Mouse (Mus musculus) spleen, adult 18-20 months (tissue): Measurements from ENCODE around the gene Frem1.

Experiments
- DNase-seq, 2 experiments: peaks; one replicate each; pipeline ENCODE4 v3.0.0; 2022; ENCODE audit warnings: mixed read lengths in 2 of 2

Gene Frem1

DNA sequence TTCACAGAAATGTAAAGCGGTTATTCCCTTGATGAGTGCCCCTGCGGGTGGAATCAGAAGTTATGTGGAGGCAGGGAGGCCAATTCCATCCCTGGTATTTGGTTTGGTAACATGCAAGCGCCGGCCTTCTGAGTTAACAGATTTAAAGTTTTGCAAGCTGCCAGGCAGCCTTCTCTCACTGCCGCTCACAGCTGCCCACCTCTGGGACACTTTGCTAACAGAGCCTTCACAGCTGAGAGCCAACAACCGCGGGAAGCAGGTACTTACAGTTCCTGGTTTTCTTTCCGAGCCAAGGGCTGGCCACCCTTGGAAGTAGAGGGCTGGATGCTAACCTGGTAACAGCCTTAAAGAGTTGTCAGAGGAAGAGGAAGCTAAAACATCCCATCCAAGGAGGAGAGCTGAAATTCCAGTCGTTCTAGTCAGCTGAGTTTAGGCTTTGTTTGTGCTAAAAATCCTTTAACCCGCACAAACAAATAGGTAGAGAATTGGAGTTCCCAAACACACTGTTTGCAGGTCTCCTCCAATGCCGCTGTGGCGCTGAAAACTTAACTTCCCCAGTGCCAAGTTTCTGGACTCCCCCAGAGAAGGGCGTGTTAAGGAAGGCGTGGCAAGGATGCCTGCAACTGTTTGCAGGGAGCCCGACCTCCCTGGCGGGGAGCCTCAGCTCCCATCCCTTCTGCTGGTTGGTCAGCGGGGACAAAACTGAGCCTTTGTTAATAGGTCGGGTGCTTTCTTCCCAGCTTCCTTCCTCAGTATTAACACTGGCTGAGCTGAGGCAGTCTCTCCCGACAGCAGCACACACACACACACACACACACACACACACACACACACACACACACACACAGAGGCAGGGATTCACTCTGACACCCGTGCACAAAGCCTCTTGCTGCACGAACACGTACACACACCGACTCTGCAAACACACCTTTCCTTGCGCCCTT lies at the start of gene Frem1:
Gene Frem1, minus strand, starts transcription at position 706 of the 944 bp plus-strand sequence.
- peak in 1 of 2 experiments; percentile 6 for DNase-seq

DNA sequence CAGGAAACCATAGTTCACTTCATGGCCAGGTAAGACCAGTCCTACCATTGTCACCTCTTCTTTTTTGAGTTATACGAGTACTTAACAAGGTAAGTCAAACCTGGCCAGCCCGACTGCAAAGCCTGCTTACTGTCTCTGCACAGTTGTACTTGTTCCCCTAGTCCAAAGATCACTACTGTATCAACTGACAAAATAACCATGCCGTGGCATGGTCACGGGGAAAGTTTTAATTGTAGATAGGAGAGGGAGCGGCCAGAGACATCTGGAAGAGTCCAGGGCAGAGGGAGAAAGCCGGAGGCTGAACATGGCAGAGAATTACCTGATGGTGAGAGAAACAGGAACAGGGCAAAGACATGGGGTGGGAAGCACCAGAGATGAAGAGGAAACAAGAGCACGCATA lies 46.9 kb upstream of the Frem1 start:
- DNase-seq: no peak

DNA sequence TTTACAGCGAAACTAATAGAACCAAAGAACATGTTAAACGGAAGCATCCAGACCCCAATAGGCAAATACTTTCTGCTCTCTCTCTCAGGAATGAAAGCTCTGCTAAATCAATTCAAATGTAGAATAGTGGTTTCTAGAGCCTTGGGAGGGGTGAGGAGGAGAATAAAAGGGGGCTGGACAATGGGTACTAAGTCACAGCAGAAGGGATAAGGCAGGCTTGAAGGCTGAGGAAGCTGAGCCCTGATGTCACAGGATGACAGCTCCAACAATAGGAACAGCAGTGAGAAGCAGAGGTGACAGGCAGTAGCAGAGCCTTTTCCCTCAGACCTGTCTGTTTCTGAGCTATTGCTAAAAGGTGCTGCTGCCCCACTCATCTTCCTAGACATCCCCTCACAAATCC lies 41.8 kb upstream of the Frem1 start:
- DNase-seq: no peak

DNA sequence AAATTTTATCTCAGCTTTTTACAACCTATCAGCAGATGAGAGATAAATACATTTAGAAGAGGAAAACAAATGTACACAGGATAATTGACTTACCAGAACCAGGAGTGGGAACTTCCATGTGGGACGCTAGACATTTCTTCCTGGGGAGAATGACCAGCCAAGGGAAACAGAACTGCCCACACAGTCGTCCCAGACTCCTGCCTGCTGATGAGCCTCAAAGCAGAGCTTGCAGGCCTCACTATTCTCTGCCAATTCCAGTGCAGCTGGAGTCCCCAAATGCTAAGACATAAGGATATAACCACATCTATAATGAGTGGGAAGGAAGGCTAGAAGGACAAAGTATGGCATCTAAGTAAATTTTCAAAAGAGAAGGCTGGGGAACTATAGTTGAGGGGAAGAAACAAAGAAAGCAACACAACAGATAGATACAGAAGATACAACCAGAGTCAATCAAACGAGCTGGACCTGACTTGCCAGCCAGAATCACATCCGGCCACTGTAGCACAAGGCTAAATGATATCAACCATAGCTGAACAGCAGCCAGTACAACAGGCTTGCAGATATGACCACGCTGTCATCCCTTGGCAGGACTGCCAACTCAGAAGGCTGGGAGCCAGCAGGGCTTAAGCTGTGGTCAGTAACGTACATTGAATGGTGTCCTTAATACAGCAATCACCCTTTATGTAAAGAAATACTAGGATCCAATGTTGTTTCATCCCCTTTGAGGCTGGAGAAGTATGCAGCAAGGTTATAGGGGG lies 38.7 kb upstream of the Frem1 start:
- DNase-seq: no peak

DNA sequence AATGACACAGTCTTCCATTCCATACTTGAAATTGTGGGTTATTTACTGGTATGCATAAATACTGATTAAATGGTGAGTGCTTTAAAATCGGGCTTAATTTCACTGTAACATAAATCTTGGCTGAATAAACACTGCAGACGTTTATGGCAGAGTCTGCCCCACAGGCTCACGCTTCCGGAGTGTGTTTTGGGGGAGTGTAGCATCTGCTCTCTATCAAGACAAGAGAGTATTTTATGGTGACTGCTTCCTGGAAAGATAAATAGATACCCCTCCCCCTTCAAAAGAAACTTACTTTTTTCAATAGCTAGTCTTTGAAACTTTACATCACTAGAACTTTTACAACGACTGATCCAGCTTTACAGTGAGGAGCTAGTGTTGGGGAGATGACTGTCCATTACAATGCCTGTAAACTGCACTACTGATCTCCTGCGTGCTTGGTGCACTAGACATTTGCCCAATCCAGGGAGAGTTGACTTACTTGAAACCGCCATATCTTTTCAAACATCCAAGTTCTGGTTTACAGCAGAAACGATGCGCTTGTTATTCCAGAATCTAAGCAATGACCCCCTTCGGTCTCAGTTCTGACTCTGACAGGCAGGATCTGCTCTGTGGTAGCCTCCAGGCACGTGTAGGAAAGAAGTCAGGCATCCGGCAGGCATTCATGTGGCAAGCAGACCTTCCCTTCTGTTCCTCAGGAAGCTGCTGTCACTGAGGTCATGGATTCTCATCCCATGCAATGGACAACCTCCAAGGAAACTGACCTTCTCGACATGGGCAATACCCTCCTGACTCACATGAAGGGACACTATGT lies 28.4 kb upstream of the Frem1 start:
- no peak for DNase-seq

DNA sequence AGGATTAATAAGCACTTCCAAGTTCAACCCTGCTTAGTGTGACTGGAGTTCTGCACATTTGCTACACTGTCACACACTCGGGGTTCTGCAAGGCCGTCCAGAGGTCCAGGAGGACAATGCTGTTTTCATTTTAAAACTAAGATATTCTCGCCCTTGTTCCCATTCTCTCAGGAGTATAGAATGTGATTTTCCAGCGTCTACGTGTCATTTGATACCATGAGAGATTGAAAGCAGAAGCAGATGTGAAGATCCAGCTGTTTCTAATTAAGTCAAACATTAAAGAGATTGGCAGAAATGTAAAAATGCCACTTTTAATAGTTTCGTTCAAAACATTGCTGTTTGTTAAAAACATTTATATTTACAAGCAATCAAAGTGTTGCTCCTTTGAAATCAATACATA lies 12.1 kb upstream of the Frem1 start:
- no peak for DNase-seq

DNA sequence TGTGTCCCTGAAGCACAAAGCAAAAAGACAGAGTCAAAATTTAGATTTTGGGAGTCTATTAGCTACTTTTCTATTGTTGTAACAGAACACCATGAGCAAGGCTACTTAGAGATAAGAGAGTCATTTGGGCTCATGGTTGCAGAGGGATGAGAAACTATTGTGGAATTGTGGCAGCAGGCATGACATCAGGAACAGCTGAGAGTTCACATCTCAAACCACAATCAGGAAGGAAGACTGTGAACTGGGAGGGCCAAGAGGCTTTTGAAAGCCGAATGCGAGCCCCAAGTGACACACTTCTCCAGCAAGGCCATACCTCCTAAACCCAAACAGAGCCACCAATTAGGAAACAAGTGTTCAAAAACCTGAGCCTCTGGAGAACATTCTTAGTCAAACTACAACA lies 9.4 kb upstream of the Frem1 start:
- no peak for DNase-seq

DNA sequence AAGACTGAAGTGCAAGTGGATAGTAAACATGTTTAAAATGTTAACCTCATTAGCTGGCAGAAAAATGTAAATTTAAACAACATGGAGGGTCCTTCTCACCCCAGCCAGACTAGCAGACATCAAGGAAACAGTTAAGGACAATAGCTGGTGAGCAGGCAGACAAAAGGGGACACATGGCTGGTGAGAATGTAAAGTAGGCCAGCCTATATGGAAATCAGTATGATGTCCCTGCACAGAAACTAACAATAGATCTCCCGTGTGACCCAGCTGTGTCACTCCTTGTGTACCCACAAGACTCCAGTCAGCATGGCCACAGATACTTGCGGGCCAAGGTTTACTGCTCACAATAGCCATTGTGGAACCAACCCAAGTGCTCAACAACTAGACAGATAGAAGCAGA lies 6.5 kb upstream of the Frem1 start:
- no peak for DNase-seq

DNA sequence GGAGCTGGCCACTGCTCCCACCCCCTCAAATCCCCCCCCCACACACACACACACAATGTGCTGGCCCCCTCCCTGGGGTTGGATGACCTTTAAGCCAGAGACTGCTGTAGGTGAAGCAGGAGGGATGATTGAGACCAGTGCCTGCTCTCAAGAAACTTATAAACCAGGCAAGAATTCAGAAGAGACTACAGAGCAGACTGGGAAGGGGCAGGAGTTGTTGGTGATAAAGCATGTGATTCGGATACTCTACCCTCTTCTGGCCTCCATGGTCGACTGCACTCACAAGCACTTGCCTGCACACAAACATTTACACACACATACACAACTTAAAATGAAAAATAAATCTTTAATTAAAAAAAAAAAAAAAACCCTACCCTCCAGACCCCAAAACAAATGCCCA lies 6.0 kb upstream of the Frem1 start:
- DNase-seq: no peak

DNA sequence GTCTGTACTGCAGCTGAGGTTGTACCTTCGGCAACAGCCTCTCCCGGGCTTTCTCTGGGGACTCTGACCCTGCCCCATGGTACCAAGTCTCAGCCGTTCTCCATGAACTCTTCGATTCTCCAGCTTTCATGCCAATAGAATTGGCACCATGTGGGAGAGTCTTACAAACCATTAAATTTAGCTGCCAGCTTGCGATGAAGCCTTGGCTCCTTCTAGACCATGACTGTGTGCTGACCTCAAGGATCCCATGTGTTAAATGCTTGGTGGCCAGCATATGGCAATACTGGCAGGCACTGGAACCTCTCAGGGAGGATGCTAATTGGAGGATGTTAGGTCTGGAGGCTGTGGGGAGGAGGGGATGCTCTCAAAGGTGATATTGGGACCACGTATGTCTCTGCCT lies 4.4 kb upstream of the Frem1 start:
- DNase-seq: no peak

DNA sequence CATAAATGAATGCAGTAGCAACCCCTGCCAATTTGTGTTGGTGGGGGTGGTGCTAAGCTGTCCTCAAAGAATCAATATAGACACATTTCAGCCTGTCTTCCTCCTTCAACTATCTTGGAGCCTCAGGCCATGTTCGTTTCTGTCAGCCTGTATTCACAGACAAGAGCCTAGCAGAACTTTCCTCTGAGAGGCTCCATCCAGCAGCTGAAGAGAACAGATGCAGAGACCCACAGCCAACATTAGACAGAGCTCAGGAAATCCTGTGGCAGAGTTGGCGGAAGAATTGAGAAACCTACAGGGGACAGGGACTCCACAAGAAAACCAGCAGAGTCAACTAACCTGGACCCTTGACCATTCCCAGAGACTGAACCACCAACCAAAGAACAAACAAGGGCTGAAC lies 3.3 kb upstream of the Frem1 start:
- no peak for DNase-seq

DNA sequence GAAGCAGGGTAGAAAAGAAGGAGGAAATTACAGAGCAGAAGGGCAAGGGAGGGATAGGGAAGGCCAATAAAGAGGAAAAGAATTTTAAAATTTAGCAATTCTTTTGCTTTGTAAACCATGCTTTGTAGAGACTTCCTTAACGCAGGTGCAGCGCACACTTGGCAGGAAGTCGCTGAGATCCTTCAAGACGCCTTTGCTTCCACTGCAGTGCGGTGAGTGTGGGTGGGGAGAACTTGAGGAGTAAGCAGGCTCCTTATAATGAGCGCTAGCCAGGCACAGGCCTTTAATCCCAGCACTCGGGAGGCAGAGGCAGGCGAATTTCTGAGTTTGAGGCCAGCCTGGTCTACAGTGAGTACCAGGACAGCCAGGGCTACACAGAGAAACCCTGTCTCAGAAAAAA lies 1.1 kb upstream of the Frem1 start:
- no peak for DNase-seq

DNA sequence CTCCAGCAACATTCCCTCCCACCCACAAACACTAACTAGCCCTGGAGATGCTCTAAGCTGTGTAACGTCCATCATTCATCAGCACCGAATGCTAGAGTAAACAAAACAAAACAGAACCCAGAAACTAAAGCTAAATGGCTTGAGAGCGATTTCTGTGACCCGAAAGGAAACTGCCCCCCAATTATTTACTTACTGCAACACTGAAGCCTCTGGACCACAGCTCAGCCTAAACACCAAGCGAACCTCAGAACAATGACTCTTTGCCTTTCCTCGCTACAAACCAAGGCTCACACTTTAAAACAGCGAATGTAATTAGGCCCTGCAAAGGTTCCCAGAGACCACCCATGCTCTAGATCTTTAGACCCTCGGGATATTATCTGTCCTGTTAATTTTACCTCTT lies 963 bp downstream of the Frem1 start:
- DNase-seq: no peak

DNA sequence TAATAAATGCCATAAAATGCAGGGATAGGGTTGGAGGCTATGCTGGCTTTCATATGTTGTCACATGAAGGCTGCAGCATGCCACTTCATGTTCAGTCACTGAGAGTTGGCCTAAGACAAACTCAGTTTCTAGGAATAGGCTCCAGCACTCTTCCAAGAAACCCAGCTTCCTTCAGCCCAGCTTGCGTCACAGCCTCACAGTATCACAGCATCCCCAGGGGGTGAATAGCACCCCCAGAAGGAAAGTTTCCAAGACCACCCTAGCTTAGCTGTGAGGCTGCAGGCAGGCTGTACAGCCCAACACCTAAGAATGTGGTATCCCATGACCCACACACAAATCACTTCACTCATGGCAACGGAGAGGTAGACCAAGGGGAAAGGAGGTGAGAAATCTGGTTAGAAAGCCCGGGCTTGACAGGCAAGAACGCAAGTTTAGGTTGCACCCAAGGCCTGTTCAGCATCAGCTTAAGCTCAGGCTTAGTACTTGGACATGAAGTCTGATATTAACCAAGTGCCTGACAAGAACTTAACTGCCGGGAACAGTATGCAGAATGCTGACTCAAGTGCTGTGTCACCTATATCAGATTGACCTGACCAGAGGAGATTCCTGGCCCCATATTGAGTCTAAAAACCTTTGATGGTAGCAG lies 1.9 kb downstream of the Frem1 start:
- no peak for DNase-seq

DNA sequence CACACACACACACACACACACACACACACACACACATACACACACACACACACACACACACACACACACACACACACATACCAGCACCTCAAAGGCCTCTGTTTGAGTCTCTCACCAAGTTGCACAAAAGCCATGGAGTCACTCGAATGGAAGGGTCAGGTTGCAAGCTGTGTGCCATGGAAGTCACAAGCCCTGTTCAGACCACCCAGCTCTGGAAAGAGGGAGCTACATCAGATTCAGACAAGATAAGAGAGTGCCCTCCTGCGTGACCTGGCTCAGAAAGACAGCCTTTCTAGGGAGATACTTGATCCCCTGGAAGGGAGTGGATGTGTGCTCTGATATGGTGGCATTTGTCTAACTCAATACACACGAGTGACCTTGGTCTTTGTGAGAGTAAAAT lies 2.9 kb downstream of the Frem1 start:
- DNase-seq: no peak

DNA sequence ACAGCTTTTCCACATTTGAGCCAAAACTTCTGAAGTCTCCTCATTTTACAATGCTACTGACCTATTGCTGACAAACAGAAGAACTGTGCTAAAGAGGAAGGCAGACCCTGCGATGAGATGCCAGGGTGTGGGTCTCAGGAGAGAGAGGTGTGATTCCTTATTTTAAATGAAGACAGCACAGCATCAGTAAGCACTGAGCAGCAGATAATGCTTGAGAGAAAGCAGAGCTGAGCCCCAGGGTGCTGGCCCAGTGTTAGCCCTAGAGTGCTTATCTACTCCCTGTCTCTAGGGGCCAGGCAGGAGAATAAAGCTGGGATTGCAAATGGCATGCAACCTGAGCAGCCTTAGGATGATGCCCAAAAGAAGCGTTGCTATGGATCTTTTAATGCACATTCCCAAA lies 3.6 kb downstream of the Frem1 start:
- DNase-seq: no peak

DNA sequence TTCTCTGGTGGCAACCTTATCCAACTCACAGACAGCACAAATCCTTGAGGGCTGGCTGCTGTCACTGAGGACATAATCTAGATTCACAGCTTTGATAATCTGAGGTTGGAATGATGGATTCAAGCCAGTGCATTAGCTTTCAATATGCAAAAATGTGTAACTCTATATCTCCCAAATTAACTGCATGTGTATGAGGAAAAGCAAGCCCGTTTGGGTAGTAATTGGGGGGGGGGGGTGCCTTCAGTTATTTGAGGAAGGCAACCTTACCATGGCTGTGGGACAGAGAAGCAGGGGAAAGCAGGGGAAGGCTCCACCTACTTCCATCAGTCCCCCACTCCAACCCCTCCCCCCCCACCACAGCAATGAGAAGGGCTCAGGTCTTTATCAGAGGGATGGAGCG lies 5.3 kb downstream of the Frem1 start:
- no peak for DNase-seq

DNA sequence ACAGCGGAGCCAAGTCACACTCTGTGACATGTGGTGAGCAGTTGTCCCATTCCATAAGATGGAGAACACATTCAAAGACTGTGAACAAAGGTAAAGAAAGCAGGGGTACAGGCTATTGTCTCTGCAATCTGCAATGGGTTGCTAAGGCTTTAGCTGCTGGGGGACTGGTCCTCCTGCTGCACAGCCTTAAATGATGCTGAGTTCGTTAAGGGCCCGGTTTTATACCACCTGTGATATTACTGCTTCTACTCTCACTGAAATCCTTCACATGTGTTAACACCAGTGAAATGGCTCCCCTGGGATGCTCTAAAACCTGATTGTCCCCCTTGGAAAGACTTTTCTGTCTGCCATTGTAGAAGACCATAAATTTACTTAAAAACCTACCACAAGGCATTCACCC lies 6.1 kb downstream of the Frem1 start:
- no peak for DNase-seq

DNA sequence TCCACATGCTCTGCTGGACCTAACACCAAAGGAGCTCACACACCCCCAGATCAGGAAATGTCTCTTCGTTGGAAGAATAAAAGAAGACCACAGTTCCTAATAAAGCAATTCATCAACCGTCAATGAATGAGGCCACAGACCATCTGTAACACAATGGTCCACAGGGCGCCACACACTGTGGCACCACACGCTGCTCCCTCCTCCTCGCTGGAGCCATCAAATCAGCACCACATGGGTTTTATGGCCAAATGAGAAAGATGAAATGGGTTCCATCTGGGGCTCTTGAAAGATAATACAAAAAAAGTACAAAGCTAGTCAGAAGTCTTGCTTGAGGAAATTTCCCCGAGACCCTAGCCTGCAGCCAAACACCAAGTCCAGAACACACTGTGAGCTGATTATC lies 6.9 kb downstream of the Frem1 start:
- DNase-seq: no peak

DNA sequence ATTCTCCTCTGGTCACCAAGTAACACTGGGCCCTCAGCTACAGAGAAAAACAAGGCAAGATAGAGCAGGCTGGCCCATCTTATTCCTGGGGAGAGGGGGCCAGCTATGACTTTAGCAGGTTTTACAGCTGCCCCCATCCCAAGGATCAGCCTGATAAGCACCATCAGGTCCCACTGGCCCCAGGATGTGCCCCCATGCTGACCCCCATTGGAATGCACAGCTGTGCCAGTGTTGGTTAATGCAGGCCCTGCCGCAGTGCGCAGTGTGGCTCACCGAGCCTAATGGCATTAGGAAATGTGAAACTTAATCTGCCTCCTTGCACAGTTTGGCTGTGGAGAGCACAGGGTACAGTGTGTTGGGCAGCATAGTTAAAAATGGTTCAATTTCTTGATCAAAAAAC lies 11.4 kb downstream of the Frem1 start:
- DNase-seq: no peak

DNA sequence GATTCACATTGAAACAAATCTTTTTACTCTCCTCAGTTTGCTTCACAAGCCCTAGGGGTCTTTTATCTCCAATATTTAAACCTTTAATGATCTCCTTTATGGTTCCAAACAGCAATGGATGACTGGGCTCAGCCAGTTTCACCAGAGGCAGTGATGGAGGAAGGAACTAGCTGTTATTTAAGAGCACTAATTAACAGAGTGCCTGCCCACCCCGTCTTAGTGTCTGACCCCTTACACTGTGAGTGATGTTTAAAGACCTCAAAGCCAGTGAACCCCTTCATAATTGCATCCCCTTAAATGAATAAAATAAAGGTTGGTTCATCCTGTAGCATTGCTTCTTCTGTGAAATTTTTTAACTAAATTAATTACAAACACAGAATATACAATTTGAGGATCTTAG lies 19.4 kb downstream of the Frem1 start:
- DNase-seq: no peak

DNA sequence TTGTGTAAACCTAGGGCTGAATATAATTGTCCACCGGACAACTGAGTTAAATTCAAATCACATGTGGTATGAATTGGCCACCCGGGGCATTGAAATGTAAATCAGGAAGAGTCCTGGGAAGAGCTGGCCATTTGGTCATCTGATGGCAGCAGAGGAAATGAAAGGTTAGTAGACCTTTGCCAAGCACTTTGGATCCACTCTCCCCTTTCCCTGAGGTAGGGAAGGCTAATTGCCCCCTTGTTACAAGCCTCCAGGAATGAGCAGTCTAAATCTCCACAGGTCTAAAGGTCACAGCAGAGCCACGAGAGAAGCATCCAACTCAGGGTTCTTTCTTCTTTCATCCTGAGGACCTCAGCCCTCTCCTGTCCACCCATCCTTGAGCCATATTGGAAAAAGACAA lies 20.5 kb downstream of the Frem1 start:
- DNase-seq: no peak

DNA sequence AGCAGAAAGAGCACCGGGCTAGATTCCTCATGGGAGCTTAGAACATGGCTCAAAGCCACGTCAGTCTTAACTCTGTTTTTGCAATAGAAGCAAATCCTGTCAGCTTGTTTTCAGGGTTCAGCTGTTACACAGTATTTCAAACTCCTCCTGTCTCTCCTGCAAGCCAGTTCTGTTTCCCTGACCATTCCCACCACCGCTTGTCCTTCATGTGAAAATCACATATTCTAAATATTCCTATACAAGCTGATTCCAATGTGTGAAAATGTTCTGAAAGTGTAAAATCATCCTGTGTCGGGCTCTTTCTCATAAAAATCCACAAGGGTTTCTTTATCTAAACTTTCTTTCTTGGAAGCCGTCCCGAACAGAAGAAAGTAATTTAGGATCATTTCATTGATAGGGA lies 22.0 kb downstream of the Frem1 start:
- no peak for DNase-seq
